Mouse (Mus musculus): ENCODE measurements around the gene Klhdc4. TPM values are rescaled to one million over a fixed set of nuclear protein-coding genes. Genes with fewer than 3 reads are reported as not detected.

Klhdc4 gene
- polyA plus RNA-seq (2016; fragmentation: Nextera tagmentation; extraction: Ambion mirVana): 53.1 and 53.9 TPM in 2 replicates

- Histone ChIP-seq H3K9me3 (no peaks in the 10 kb centered on the region), H3K4me3 (replicated peaks) (peak within 1 kb of the TSS; percentile 95), H3K27ac (peak within 1 kb of the TSS; percentile 60; the same call in 1 of the 2 replicates), H3K36me3 (replicated peaks) (no peaks in the 10 kb centered on the region), H3K4me2 (peak within 1 kb of the TSS; percentile 93), H3K4me1 (peaks cover 12% of the 10 kb centered on the region), H3K27me3 (0 out of 2 replicates have a peak, but pooled peaks cover 2% of the 10 kb centered on the region), H3K9ac (peak within 1 kb of the TSS; percentile 84)
- under 1% methylated on average over 66 of the region's 68 CpGs for WGBS
- peak; percentile 97 for ATAC-seq (ENCODE audit: low FRiP score)
These were observed at the start of gene Klhdc4 for GRCm38 (mm10) chr8:121829048-121829776. Klhdc4 (minus strand) TSS chr8:121829569.

DNA sequence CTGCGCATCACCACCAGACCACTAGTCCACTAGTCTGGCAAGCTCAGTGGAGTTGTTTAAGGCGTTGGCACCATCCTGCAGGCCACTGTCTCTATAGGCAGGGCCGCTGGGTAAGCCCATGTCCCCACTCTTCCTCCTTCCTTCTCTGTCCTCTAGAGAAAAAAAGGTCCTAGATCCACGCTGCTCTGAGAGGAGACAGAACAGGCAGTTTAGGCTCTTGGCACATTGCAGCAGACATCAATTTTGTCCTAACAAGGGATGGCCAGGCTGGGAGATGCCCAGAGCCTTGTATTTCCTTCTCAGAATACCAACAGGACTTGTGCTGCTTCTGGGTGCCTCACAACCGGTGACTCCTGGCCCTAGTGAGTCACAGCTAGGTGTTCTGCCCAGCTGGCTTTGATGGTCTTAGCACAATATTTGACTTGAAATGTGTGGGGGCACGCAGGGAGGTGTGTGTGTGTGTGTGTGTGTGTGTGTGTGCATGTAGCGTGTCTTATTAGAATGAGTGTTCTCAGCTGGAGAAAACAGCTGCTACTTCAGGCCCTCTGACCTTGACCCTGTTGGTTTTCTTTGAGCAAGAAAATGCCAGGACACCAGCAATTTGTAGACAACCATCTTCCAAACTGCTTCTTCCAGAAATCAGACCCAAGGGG lies 48.6 kb upstream of the Klhdc4 start:
- Histone ChIP-seq H3K27ac (no peak overlapping the region), H3K9me3 (no peaks in the 10 kb centered on the region), H3K4me2 (no peak overlapping the region), H3K4me3 (replicated peaks) (no peak overlapping the region), H3K36me3 (replicated peaks) (peaks cover 23% of the 10 kb centered on the region), H3K9ac (no peak overlapping the region), H3K4me1 (no peaks in the 10 kb centered on the region), H3K27me3 (no peaks in the 10 kb centered on the region)
- WGBS: 93% methylated on average over 7 of the region's 7 CpGs
- no peak for ATAC-seq (ENCODE audit: low FRiP score)

DNA sequence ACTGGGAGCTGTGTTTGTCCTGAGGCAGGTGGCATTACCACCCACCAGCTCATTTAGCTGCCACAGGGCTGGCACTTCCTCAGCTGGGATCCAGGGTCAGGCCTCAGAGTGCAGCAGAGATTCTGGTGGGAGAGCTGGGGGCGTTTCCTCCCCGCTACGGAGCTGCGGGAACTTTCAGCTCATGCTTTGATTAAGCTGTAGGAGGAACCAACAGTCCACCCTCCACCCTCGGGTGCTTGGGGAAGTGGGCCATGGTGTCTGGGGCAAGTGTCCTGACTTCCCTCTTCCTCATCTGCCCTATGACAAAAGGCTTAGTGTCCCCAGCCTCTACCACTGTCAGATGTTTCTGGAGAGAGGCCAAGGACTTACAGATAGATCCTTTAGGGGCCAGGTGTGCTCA lies 47.8 kb upstream of the Klhdc4 start:
- no peak overlapping the region for H3K4me3 ChIP-seq (replicated peaks)
- H3K9ac ChIP-seq: no peak overlapping the region
- no peaks in the 10 kb centered on the region for H3K27me3 ChIP-seq
- peaks cover 15% of the 10 kb centered on the region for H3K36me3 ChIP-seq (replicated peaks)
- 84% methylated on average over 5 of the region's 5 CpGs for WGBS
- H3K27ac ChIP-seq: no peak overlapping the region
- no peak for ATAC-seq (ENCODE audit: low FRiP score)
- H3K4me1 ChIP-seq: peaks cover 4% of the 10 kb centered on the region
- H3K9me3 ChIP-seq: no peaks in the 10 kb centered on the region
- H3K4me2 ChIP-seq: no peak overlapping the region

GRCm38 (mm10) chr8:121875517-121875916 lies 46.1 kb upstream of the Klhdc4 start:
- H3K27ac ChIP-seq: no peak overlapping the region
- H3K9ac ChIP-seq: no peak overlapping the region
- H3K4me3 ChIP-seq (replicated peaks): no peak overlapping the region
- no peaks in the 10 kb centered on the region for H3K27me3 ChIP-seq
- H3K4me1 ChIP-seq: peaks cover 10% of the 10 kb centered on the region
- 89% methylated on average over 9 of the region's 9 CpGs for WGBS
- 0 out of 2 replicates have a peak, but pooled peaks cover under 1% of the 10 kb centered on the region for H3K36me3 ChIP-seq (replicated peaks)
- H3K4me2 ChIP-seq: no peak overlapping the region
- ATAC-seq (ENCODE audit: low FRiP score): no peak
- no peaks in the 10 kb centered on the region for H3K9me3 ChIP-seq

- no peak for ATAC-seq (ENCODE audit: low FRiP score)
- peaks cover 10% of the 10 kb centered on the region for H3K4me1 ChIP-seq
- no peak overlapping the region for H3K9ac ChIP-seq
- H3K27ac ChIP-seq: no peak overlapping the region
- H3K4me2 ChIP-seq: no peak overlapping the region
- no peak overlapping the region for H3K4me3 ChIP-seq (replicated peaks)
- H3K27me3 ChIP-seq: no peaks in the 10 kb centered on the region
- 90% methylated on average over 3 of the region's 3 CpGs for WGBS
- no peaks in the 10 kb centered on the region for H3K9me3 ChIP-seq
- H3K36me3 ChIP-seq (replicated peaks): no peaks in the 10 kb centered on the region
These were observed 45.7 kb upstream of the Klhdc4 start for GRCm38 (mm10) chr8:121875045-121875444.

DNA sequence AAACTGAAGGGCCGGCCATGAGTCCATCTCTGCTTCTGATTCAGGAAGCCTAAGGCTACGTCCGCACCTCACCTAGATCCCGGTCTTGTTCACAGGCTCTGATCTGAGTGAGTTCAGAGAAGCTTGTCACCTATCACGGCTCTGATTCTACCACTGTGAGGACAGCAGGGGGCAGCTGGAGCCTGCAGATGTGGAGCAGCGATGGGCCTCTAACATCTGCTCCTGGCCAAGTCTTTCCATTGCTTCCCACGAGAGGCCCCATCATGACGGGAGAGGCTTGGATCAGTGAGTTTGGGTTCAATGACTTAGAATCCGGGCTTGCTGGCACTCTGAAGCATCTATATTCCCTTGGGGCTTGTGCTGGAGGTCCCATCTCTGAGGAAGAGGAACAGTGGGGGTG lies 44.7 kb upstream of the Klhdc4 start:
- H3K27me3 ChIP-seq: no peaks in the 10 kb centered on the region
- H3K27ac ChIP-seq: no peak overlapping the region
- peaks cover 10% of the 10 kb centered on the region for H3K4me1 ChIP-seq
- H3K4me2 ChIP-seq: no peak overlapping the region
- no peak for ATAC-seq (ENCODE audit: low FRiP score)
- H3K9me3 ChIP-seq: no peaks in the 10 kb centered on the region
- H3K9ac ChIP-seq: no peak overlapping the region
- 75% methylated on average over 9 of the region's 9 CpGs for WGBS
- no peak overlapping the region for H3K4me3 ChIP-seq (replicated peaks)
- no peaks in the 10 kb centered on the region for H3K36me3 ChIP-seq (replicated peaks)

GRCm38 (mm10) chr8:121871833-121872440 lies 42.6 kb upstream of the Klhdc4 start:
- peaks cover 10% of the 10 kb centered on the region for H3K4me1 ChIP-seq
- H3K27ac ChIP-seq: peak overlapping the region; percentile 10; the same call in 1 of the 2 replicates
- H3K9me3 ChIP-seq: no peaks in the 10 kb centered on the region
- H3K36me3 ChIP-seq (replicated peaks): no peaks in the 10 kb centered on the region
- H3K4me3 ChIP-seq (replicated peaks): no peak overlapping the region
- H3K9ac ChIP-seq: no peak overlapping the region
- 50% methylated on average over 10 of the region's 10 CpGs for WGBS
- H3K4me2 ChIP-seq: peak overlapping the region; percentile 8; the same call in 1 of the 2 replicates
- no peak for ATAC-seq (ENCODE audit: low FRiP score)
- no peaks in the 10 kb centered on the region for H3K27me3 ChIP-seq

- H3K4me1 ChIP-seq: peaks cover 10% of the 10 kb centered on the region
- no peak overlapping the region for H3K4me2 ChIP-seq
- ATAC-seq (ENCODE audit: low FRiP score): no peak
- WGBS: 92% methylated on average over 2 of the region's 2 CpGs
- no peak overlapping the region for H3K9ac ChIP-seq
- no peaks in the 10 kb centered on the region for H3K27me3 ChIP-seq
- no peak overlapping the region for H3K4me3 ChIP-seq (replicated peaks)
- H3K27ac ChIP-seq: no peak overlapping the region
- no peaks in the 10 kb centered on the region for H3K36me3 ChIP-seq (replicated peaks)
- H3K9me3 ChIP-seq: no peaks in the 10 kb centered on the region
These were observed 40.8 kb upstream of the Klhdc4 start for GRCm38 (mm10) chr8:121870190-121870589.

- Histone ChIP-seq H3K36me3 (replicated peaks) (no peaks in the 10 kb centered on the region), H3K4me2 (no peak overlapping the region), H3K9ac (no peak overlapping the region), H3K27me3 (no peaks in the 10 kb centered on the region), H3K4me1 (peaks cover 10% of the 10 kb centered on the region), H3K9me3 (no peaks in the 10 kb centered on the region), H3K4me3 (replicated peaks) (no peak overlapping the region), H3K27ac (no peak overlapping the region)
- WGBS: 80% methylated on average over 7 of the region's 7 CpGs
- ATAC-seq (ENCODE audit: low FRiP score): no peak
These were observed 39.5 kb upstream of the Klhdc4 start for GRCm38 (mm10) chr8:121868896-121869295.

DNA sequence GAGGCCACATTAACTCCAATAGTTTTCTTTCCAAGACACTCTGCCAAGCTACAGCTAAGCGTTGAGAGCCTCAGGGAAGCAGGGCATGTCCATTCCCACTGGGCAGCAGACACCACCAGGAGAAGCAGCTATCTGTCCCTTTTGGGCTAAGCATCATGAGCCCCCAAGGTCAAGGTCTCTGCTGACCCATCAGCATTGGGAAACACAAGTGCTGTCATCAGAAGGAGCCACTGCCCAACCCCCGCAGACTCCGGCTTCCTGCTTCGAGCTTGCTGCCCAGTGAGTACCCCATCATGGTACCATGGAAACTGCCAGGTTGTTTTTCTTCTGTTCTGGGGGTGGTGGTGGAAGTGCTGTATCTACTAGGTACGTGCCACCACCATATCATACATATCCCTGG lies 38.8 kb upstream of the Klhdc4 start:
- Histone ChIP-seq H3K36me3 (replicated peaks) (no peaks in the 10 kb centered on the region), H3K4me2 (no peak overlapping the region), H3K9ac (no peak overlapping the region), H3K4me1 (peaks cover 10% of the 10 kb centered on the region), H3K27me3 (no peaks in the 10 kb centered on the region), H3K9me3 (no peaks in the 10 kb centered on the region), H3K4me3 (replicated peaks) (no peak overlapping the region), H3K27ac (no peak overlapping the region)
- no peak for ATAC-seq (ENCODE audit: low FRiP score)
- 93% methylated on average over 5 of the region's 5 CpGs for WGBS

DNA sequence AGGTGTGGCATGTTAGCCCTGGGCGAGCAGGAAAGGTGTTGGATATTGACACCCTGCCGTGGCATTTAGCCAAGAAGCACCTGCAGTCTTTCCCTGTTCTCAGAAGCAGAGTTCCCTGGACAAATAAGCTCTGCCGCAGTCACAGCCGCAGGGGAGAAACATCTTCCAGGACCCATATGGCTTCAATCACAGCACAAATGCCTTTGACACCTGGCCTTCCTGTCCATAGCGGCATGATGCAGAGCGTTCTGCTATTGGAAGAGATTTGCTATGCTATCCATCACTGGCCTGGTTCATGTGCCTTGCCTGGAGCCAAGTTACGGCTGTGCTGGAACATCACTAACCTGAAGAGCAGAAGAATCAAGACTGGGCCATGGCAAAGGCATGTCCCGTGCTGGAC lies 36.0 kb upstream of the Klhdc4 start:
- Histone ChIP-seq H3K36me3 (replicated peaks) (no peaks in the 10 kb centered on the region), H3K4me1 (no peaks in the 10 kb centered on the region), H3K27ac (no peak overlapping the region), H3K9ac (no peak overlapping the region), H3K9me3 (no peaks in the 10 kb centered on the region), H3K4me3 (replicated peaks) (no peak overlapping the region), H3K27me3 (peaks cover 5% of the 10 kb centered on the region; the same call in 1 of the 2 replicates), H3K4me2 (no peak overlapping the region)
- 87% methylated on average over 8 of the region's 8 CpGs for WGBS
- no peak for ATAC-seq (ENCODE audit: low FRiP score)

GRCm38 (mm10) chr8:121861806-121862548 lies 32.6 kb upstream of the Klhdc4 start:
- ATAC-seq (ENCODE audit: low FRiP score): no peak
- H3K27me3 ChIP-seq: peaks cover 5% of the 10 kb centered on the region; the same call in 1 of the 2 replicates
- no peaks in the 10 kb centered on the region for H3K4me1 ChIP-seq
- no peak overlapping the region for H3K9ac ChIP-seq
- WGBS: 82% methylated on average over 9 of the region's 12 CpGs
- no peaks in the 10 kb centered on the region for H3K36me3 ChIP-seq (replicated peaks)
- H3K9me3 ChIP-seq: no peaks in the 10 kb centered on the region
- H3K27ac ChIP-seq: no peak overlapping the region
- H3K4me3 ChIP-seq (replicated peaks): no peak overlapping the region
- H3K4me2 ChIP-seq: no peak overlapping the region
